Mouse (Mus musculus) frontal cortex, postnatal 10 days (tissue): Measurements from ENCODE around the gene Lin52.

Experiments
- DNase-seq, 2 experiments: peaks; one replicate each; pipeline ENCODE4 v3.0.0; 2022; ENCODE audit warnings: low spot score in 2 of 2, mixed read lengths in 1 of 2

Gene Lin52

DNA sequence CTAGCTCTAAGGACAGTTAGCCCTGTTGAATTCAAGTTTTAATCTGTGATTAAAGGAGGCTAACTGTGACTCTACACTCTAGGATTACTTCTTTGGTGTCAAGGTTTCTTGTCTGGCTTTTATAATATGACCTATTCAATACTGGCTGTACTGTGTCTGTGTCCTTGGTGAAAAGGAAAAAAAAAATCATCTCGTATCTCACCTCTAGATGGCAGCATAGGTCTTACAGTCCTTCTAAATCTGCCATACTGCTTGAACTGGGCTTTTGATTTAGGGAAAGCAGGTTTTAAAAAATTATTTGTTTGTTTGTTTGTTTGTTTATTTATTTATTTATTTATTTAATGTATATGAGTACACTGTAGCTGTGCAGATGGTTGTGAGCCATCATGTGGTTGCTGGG is 17.5 kb downstream of the Lin52 start:
- DNase-seq, result no peak

- DNase-seq, result no peak
Observed at GRCm38 (mm10) chr12:84478937-84479336, 27.7 kb downstream of the Lin52 start.

DNA sequence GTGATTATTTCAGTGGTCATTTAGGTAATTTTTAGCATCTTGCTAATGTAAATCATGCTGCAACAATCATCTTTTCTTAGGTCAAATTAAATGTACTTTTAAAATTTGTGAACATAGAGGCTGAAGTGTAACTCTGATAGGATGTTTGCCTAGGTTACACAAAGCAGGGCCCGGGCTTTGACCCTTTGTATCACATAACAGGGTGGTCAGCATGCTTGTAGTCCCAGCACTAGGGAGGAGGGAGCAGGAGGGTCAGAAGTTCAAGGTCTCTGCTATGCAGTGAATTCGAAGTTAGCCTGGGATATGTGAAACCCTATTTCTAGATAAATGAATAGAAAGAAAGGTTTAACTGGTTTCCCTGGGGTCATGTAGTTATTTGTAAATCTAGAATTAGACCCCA is 30.0 kb downstream of the Lin52 start:
- DNase-seq, result no peak

- DNase-seq, result no peak
Observed at GRCm38 (mm10) chr12:84482778-84483585, 31.8 kb downstream of the Lin52 start.

DNA sequence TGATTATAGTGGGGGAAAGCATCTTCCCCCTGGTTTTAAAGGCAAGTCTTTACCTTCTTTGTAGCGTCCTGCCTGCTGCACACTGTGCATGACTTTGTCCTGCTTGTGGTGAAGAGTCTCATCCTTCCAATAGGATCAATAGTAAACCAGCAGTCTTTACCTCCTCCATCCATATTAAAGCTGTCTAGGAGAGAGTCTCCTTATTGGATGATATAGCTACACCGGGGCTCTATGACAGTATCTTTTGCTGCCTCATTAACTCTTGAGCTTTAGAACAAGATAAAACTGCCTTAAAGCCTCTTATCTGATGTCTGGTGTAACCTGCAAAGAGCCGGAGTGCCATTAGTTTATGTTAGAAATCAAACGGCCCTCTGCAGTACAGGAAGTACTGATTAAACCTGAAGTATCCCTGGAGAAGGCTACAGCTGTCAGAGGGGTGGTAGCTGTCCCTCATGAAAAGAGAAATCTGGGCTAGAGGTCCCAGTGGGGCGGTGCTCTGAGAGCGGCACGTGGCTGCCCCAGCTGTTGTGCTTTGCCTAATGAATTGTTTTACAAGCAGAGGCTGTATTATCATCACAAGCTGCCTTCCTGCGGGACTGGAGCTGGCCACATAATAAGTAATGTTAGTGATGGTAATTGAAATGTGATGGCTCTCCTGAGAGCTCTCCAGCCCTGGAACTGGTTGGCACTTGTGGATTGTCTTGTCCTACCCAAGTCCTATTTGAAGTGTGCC is 36.3 kb downstream of the Lin52 start:
- no peak for DNase-seq

DNA sequence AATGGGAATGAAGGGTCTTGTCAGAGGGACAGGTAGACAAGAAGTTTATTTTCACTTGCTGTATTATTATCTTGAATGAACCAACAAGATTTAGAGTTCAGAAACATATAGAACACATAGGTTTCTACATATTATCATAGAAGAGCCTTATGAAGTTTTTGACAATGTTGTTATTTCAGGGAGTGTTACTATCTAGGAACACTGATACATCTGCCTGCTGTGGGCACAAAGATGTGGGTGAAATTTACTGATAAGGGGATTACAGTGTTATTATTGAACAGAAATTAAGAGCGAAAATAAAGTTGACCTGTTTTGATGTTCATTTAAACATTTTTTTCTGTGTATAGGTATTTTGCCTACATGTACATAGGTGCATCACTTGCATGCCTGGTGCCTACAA is 45.6 kb downstream of the Lin52 start:
- DNase-seq, result no peak

DNA sequence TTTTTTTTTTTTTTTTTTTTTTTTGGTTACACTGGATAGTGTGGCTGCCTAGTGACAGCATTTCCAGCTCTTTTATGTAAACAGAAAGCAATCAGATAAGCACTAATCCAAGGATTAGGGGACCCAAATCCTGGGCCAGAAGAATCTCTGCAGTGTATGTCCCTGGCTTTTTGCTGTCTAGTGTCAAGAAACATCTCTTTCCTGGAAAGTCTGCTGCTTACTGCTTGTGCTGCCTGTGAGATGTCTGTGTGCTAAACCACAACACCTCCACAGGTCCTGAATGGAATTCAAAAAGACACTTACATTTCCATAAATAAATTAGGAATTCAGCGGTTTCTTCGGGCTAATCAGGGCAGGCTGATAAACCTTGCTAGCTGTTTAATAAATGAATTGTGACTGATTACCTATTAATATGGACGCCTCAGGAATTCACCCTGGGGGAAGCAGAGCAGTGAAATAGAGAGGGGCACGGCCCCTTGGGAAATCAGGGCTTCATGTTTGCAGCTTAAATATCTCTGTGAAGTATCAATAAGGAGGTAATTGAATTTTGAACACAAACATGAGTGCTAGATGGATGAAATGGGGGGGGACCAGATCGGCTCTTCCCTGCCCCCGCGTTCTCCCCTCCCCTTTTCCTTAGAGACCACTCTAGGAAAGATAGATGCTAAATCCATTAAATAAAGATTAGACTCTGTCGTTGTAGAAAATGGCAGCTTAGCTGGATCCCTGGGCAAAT is 49.5 kb downstream of the Lin52 start:
- DNase-seq, result no peak

DNA sequence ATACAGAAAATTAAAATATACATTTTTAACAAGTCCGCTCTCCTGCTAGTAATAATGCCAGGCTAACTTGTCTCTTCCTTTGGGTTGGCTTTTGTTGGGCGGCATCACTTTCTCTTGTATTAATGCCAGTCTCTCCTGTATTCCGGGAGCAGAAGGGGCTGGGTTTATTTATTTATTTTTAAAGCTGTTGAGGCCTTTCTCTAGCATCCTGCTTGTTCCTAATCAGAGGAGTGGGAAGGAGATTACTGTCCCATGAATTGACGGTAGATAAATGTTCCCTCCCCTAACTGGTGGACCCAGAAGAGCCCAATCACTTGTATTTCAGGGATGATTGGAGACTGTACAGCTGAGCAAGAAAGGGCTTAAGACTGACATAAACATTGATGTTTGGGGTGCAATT is 50.1 kb downstream of the Lin52 start:
- no peak for DNase-seq

- DNase-seq, result no peak
Observed at GRCm38 (mm10) chr12:84506856-84507255, 55.6 kb downstream of the Lin52 start.

GRCm38 (mm10) chr12:84512016-84512415 is 60.8 kb downstream of the Lin52 start:
- no peak for DNase-seq

- DNase-seq, result no peak
Observed at GRCm38 (mm10) chr12:84515486-84515885, 64.3 kb downstream of the Lin52 start.

DNA sequence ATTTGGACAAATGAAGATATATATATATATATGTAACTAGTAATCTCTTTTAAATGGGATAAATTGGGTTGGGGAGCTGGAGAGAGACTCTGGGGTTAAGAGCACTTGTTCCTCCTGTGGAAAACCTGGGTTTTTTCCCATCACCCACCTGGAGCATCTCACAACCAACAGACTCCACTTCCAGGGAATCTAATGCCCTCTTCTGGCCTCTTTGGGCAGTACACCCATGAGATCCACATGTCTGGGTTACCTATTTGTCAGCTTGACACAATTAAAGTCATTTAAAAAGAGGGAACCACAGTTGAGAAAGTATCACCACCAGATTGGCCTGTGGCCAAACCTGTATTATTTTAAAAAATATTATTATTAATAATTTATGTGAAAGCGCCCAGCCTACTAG is 65.4 kb downstream of the Lin52 start:
- no peak for DNase-seq

DNA sequence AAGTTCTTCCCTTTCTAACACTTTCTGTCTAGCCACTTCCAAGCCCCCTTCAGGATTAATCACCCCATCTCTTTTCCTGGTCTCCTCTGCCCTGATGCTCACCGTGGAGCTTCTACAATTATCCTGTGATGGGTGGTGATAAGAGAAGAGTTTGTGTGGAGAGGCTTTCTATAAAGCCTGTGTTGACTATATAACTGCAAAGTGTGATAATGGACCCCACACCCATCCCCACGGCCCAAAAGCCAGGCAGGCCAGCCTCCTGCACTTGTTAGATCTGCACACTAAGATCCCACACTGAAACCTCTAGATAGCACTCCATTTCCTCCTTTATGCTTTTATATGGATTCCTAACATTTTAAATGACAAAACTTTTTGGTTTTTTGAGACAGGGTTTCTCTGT is 66.8 kb downstream of the Lin52 start:
- no peak for DNase-seq

DNA sequence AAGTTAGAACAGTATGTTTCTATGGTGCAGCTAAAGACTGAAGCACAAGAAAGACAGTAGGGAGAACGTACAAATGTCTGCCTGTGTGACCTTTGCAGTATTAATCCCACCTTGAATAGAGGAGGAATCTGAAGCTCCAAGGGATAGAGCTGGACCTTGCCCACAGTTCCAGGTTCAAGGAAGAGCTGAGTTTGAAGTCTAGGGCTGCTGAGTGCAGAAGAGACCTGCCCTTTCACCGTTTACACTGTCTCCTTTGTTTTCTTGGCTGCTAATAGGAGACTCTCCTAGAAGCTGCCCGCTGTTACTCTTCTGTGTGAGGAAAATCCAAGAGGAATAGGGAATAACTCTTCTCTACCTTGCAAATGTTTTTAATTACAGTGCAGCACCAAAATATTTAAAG is 72.5 kb downstream of the Lin52 start:
- DNase-seq, result no peak

DNA sequence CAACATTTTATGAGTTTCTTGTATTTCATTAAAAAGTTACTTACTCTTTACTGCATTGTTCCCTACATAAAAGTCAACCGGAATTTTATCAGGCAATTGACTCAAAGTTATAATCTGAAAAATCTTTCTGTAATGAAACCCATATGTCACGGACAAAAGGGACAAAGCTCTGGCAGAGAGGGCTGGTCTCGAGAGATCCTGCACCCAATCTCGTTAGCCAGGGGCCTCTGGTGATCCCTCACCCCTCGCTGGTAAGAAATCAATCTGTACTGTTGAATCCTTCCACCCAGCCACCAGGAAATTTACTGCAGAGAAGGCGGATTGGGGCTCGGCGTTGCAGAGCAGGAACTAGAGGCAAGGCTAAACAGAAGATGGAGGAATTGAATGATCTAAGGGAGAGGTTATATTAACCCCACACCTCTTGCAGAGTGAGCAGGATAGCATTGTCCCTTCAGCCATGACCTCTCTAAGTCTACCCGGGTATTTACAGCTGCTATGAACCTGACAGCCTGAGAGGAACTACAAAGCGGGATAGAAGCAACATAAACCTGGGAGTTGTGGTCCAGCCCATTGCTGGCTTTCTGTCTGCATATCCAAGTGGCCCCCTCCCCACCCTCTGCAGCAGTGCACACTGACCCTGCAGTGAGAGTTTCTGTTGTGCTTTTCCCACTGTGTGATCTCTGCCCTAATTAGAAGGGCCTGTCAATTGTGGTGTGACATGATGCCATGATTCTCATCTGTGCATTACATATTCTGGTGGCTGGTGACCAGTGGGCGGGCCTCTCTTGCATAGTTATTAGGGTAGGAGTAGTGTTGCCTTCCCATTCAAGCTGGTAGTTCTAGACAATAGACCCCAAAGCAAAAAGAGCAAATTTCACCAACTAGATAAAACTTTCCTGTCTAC is 73.2 kb downstream of the Lin52 start:
- no peak for DNase-seq

DNA sequence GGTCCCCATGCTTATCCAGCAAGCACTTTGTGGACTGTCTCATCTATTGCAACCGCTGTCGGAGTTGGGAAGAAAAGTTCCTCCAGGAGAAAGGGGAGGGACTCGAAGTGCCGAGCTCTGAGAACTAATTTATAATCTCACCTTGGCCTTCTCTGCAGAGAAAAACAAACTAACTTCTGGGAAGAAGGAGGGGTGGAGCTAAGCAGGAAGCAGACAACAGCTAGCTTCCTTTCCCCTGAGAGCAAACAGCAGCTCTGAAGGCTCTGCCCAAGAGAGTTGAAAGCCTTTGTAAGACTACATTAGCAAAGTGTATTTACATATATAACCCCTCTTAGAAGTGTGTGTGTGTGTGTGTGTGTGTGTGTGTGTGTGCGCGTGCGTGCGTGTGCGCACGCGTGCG is 74.2 kb downstream of the Lin52 start:
- no peak for DNase-seq

GRCm38 (mm10) chr12:84530426-84530825 is 79.2 kb downstream of the Lin52 start:
- DNase-seq, result no peak

DNA sequence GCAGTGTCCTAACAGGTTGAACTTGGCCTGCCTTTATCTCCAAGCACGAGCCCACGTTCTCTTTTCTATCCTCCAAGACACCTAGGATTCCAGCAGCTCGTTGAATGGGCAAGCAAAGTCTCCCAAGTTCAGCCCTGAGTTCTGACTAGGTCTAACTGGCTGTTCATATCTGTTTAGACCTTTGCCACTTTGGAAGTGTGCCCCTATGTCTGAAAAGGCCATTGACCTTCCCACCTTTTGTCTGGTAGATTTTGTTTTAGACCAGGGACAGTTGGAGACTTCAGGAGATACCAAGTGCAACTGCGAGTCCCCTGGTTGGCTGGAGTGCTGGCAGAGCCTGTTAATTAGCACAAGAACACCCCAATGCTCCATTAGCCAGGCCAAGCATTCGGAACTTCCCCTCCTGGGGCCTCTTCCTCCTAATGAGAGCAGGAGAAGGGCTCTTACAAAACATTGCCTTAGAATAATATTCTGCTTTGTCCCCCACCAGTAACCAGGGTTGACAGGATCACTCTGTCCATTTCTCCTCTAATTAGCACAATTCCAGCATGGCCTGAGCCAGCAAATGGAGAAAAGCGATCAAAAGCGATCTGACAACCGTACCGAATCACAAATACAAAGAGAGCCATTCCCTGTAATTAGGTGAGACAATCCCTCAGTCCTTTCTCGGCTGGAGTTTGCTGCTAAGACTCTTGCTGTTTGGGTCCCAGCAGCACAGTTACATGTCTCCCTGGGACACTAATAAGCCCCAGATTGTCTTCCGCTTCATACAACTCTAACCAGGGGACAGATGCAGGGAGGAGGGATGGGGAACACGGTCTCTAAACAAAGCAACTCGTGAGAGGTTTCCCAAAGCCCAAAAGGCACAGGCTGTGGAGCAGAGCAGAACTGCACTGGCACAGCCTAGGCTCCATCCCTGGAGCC is 80.9 kb downstream of the Lin52 start:
- peak in 1 of 2 experiments; percentile 37 for DNase-seq

DNA sequence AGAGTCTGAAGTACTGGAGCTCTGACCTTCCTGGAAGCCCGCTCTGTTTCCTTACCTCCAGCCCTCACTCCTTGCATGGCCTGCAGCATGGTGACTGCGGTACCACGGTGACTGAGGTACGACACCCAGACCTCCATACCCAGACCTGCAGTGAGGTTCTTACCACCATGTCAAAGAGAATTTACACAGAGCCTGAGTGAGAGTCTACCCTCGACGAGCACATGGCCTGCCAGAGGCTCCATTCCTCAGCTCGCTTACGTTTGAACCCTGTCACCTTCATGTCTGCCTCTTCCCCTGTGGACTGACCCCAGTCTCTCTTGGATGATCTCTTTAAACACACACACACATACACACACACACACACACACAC is 81.6 kb downstream of the Lin52 start:
- no peak for DNase-seq

GRCm38 (mm10) chr12:84533706-84534486 is 82.7 kb downstream of the Lin52 start:
- no peak for DNase-seq
